Mouse (Mus musculus) olfactory bulb, adult 2 months (tissue): ENCODE data around the gene St14.

Experiments
- CTCF ChIP-seq: fragments of 200-500 bp; IDR thresholded peaks from 2 replicates; pipeline ENCODE4 v1.5.1; 2012; ENCODE audit warnings: low read depth, mild to moderate bottlenecking, low read length, moderate library complexity; ENCODE audit not compliant: insufficient read depth
- POLR2A ChIP-seq: fragments of 200-500 bp; IDR thresholded peaks from 2 replicates; pipeline ENCODE4 v1.6.1; 2012; ENCODE audit warnings: mild to moderate bottlenecking, low read depth, low read length, moderate library complexity; ENCODE audit not compliant: insufficient read depth

- TF ChIP-seq CTCF (peak; percentile 44; the same call in 1 of the 2 replicates), POLR2A (no peak)
Measured at GRCm38 (mm10) chr9:31082054-31082666, 49.5 kb downstream of the St14 start.
